Mouse (Mus musculus) hindbrain, embryonic 16.5 days (tissue): ENCODE data around the gene Gm20604. TPM values are rescaled to one million over a fixed set of nuclear protein-coding genes. Genes with fewer than 3 reads are reported as not detected.
A peak's percentile ranks its signal among the peaks of the same experiment; 100 is the strongest.

Experiments used
- ATAC-seq: fragments of 200-750 bp; cut with Nextera tagmentation; 2 replicates; pipeline ENCODE4 v1.8.0; 2017; ENCODE audit warnings: moderate TSS enrichment, moderate library complexity
- H3K27ac ChIP-seq: fragments of 300-500 bp; sonication (generic); 2 replicates; pipeline ENCODE4 v1.5.1; 2014; ENCODE audit warnings: low read depth, mild to moderate bottlenecking, control low read depth, low read length, moderate library complexity
- H3K27me3 ChIP-seq: fragments of 300-500 bp; sonication (generic); replicated peaks from 2 replicates; pipeline ENCODE4 v1.6.1; 2014; ENCODE audit warnings: low read length; ENCODE audit not compliant: control insufficient read depth, insufficient read depth
- H3K36me3 ChIP-seq: fragments of 300-500 bp; sonication (generic); 2 replicates; pipeline ENCODE4 v1.6.1; 2014; ENCODE audit warnings: mild to moderate bottlenecking, low read length, moderate library complexity, mixed read lengths; ENCODE audit not compliant: control insufficient read depth, insufficient read depth
- H3K4me1 ChIP-seq: fragments of 300-500 bp; sonication (generic); 2 replicates; pipeline ENCODE4 v1.6.1; 2014; ENCODE audit warnings: low read depth, low read length; ENCODE audit not compliant: control insufficient read depth, insufficient read depth
- H3K4me2 ChIP-seq: fragments of 300-500 bp; sonication (generic); 2 replicates; pipeline ENCODE4 v1.6.1; 2014; ENCODE audit warnings: mild to moderate bottlenecking, low read length, control low read depth, moderate library complexity
- H3K4me3 ChIP-seq: fragments of 300-500 bp; sonication (generic); 2 replicates; pipeline ENCODE4 v1.5.1; 2014; ENCODE audit warnings: mild to moderate bottlenecking, low read length, control low read depth, moderate library complexity
- H3K9ac ChIP-seq: fragments of 300-500 bp; sonication (generic); 2 replicates; pipeline ENCODE4 v1.6.1; 2014; ENCODE audit warnings: low read depth, mild to moderate bottlenecking, control low read depth, low read length, moderate library complexity
- H3K9me3 ChIP-seq: fragments of 300-500 bp; sonication (generic); 2 replicates; pipeline ENCODE4 v1.6.1; 2014; ENCODE audit warnings: mild to moderate bottlenecking, low read length, moderate library complexity; ENCODE audit not compliant: control insufficient read depth
- WGBS: fragments of 180-500 bp; shearing (Covaris S2); extraction: QIAGEN DNeasy Blood & Tissue Kit; methylation state at CpG from one replicate; pipeline ENCODE4 v1.1.7; 2014; 5-methylcytosine and 5-hydroxymethylcytosine counted together
- polyA plus RNA-seq: library from polyadenylated mRNA; unstranded; fragments of >200 nt; fragmentation: Nextera tagmentation; extraction: Ambion mirVana; gene quantifications from 2 replicates; pipeline ENCODE4 v1.2.1, GENCODE M21; 2015

Gm20604 gene
- polyA plus RNA-seq, 1 experiment from 2014 or later, result 48.8 TPM

DNA sequence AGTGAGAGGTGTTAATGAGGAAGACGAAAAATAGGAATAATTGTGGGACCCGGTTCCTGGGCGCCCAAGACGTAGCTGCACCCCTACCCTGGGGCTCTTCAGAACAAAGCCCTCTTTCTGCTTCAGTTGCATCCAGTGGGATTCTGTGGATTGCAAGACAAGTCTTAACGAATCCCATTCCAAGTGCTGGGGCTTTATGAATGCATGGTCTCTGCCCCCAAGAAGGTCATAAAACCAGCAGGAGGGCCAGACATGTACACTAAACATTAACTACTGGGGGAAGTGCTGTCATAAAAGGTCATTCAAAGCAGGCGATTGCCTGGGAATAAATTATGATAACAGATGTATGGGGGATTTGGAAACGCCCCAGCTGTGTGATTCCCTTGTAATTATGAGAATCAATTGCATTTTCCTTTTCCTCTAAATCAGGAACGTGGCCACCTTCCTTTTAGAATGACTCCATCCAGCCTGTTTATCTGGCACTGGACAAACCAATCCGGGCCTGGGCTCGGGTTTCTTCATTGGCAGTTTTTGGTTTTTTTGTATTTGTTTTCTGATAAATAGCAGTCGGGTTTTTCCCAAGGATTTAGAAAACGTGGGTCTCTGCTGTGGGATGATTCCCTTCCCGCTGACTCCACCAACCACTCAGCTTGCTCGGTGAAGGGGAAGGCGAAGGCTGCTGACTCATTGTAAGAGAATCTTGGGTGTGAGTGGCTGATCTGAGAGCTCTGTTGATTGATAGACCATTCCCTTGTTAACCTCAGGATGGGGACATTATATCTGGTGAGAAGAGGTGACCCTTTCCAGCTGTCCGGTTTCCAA, 27.5 kb downstream of the Gm20604 start:
- 27% methylated on average over 16 of the region's 16 CpGs for WGBS
- Histone ChIP-seq H3K27me3 (no peaks in the 10 kb centered on the region), H3K9ac (no peak overlapping the region), H3K9me3 (no peaks in the 10 kb centered on the region), H3K36me3 (no peaks in the 10 kb centered on the region), H3K4me1 (peaks cover 15% of the 10 kb centered on the region), H3K27ac (peak overlapping the region; percentile 68), H3K4me2 (peak overlapping the region; percentile 45), H3K4me3 (peak overlapping the region; percentile 26; the same call in 1 of the 2 replicates)
- ATAC-seq, result peak; percentile 53

DNA sequence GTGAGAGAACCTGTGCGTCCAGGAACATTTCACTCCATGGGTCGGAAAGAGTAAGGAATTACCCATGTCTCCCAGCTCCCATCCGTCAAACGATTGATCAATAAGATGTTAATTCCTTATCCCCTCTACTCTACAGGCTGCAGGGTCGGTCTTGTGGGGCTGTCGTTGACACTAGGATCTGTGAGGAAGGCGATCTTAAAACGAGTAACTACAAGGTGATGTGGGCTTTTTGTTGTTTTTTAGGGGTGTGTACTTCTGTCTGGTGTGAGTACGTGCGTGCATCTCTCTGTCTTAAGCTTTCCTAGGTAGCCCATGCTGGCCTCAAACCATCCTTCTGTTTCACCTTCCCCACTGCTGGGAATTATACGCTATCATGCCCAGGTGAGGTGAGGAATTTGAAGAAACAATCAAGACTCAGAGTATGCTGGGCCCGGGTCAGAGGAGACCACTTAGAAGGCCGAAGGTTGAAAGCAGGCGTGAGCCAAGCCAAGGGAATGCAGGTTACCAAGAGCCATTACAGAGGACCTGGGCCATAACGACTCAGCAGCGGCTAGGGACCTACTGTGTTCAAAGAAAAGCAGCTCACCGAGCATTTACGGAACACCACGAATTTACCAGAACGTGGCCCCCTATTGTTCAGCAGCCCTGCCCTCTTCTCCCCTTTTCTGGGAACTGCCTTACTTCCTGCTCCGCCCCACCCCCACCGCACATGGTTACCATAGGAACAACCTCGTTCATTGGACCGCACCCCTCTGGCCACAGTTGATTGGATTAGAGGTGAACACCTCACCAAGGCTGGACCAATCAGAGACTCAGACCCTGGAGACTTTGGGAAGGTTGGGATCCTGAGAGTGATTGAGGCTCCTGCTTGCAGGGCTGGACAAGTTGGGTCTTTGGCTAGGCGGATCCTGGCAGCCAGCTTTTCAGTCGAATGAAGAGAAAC, 28.3 kb downstream of the Gm20604 start:
- no peaks in the 10 kb centered on the region for H3K36me3 ChIP-seq
- peak overlapping the region; percentile 45 for H3K4me2 ChIP-seq
- 29% methylated on average over 26 of the region's 26 CpGs for WGBS
- peak overlapping the region; percentile 26 for H3K4me3 ChIP-seq
- H3K4me1 ChIP-seq, result peaks cover 15% of the 10 kb centered on the region
- H3K27ac ChIP-seq, result peak overlapping the region; percentile 73
- peak overlapping the region; percentile 37; the same call in 1 of the 2 replicates for H3K9ac ChIP-seq
- H3K27me3 ChIP-seq, result no peaks in the 10 kb centered on the region
- H3K9me3 ChIP-seq, result no peaks in the 10 kb centered on the region
- peak; percentile 98 for ATAC-seq

DNA sequence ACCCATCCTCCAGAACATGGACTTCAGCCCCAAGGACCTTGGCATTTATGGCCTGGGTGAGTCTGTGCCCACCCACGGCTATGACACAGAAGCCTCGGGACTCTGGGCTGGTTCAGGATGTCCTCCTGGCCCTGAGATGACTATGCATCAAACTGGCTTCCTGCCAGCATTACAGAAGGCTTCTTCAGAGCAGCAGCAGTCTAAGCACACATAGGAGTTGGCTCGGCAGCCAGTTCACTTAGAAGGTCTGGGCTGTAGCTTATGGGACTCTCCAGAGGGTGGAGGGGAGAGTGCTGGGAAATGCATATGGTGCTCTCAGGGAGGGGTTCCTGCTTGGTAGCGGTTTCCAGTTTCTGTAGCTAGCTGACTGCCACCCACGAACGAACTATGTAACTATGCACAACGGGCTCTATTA, 32.7 kb downstream of the Gm20604 start:
- no peak overlapping the region for H3K4me3 ChIP-seq
- no peak overlapping the region for H3K4me2 ChIP-seq
- H3K9me3 ChIP-seq, result no peaks in the 10 kb centered on the region
- H3K27me3 ChIP-seq, result no peaks in the 10 kb centered on the region
- 72% methylated on average over 7 of the region's 7 CpGs for WGBS
- no peak overlapping the region for H3K9ac ChIP-seq
- H3K27ac ChIP-seq, result no peak overlapping the region
- H3K4me1 ChIP-seq, result peaks cover 9% of the 10 kb centered on the region
- H3K36me3 ChIP-seq, result no peaks in the 10 kb centered on the region
- no peak for ATAC-seq

DNA sequence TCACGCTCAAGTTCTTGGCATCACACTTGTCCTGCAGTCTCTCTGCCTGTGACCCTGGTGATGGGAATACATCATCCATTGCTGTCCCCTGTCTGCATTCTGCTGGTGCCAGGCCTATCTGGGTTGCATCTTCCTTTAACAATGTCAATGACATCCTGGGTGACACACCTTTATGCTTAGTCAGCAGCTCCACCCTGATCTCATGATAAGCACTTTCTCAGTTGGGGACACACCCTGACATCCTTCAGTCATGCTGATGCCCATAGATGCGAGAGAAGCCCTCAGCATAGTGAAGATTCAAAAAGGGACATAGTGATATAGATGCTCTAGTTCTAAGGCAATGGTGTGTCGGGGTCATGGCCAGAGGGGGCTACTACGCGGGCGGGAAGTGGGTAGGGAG, 33.3 kb downstream of the Gm20604 start:
- 93% methylated on average over 6 of the region's 6 CpGs for WGBS
- Histone ChIP-seq H3K27me3 (no peaks in the 10 kb centered on the region), H3K27ac (no peak overlapping the region), H3K4me3 (no peak overlapping the region), H3K9ac (no peak overlapping the region), H3K36me3 (no peaks in the 10 kb centered on the region), H3K4me2 (no peak overlapping the region), H3K9me3 (no peaks in the 10 kb centered on the region), H3K4me1 (peaks cover 3% of the 10 kb centered on the region)
- ATAC-seq, result no peak

DNA sequence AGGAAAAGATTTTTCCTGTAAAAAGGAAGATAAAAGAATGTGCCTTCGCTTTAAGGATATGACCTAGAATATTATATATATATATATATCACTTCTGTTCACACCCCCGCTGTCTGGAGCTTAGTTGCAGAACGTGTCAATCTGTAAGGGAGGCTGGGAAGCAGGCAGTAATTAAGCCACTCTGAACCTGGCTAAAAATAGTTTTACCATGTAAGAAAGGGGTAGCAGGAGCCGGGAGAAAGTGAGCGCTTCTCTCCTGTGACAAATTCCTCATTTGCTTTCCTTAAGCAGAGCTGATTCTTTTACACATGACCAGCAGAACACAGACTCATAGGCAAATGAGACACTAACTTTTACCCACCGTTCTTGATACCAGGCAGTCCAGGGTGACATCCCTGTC, 34.6 kb downstream of the Gm20604 start:
- no peaks in the 10 kb centered on the region for H3K4me1 ChIP-seq
- WGBS, result 73% methylated on average over 6 of the region's 6 CpGs
- ATAC-seq, result no peak

DNA sequence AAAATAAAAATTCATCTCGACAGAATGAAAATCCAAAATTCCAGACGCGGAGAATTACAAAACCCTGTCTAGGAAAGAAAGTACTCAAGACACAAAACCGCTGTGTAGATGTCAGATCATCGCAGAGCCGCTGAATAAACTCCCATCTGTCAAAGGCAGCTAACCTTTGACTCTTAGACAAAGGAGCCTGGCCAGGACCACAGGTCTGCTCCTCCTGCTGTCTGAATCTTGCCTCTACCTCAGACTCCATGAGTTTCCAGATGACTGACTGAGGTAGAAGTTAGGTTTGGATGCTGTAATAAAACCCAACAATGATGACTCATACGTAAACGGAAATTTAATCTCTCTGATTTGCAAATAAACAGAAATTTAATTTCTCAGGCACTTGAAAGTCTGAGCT, 35.5 kb downstream of the Gm20604 start:
- 55% methylated on average over 8 of the region's 8 CpGs for WGBS
- no peaks in the 10 kb centered on the region for H3K36me3 ChIP-seq
- no peaks in the 10 kb centered on the region for H3K4me1 ChIP-seq
- H3K27ac ChIP-seq, result no peak overlapping the region
- H3K4me3 ChIP-seq, result no peak overlapping the region
- H3K9ac ChIP-seq, result no peak overlapping the region
- ATAC-seq, result no peak
- H3K4me2 ChIP-seq, result no peak overlapping the region
- H3K27me3 ChIP-seq, result no peaks in the 10 kb centered on the region
- no peaks in the 10 kb centered on the region for H3K9me3 ChIP-seq

More for the DNA sequence above, 34.6 kb downstream of the Gm20604 start:
- H3K27me3 ChIP-seq, result no peaks in the 10 kb centered on the region
- H3K9ac ChIP-seq, result no peak overlapping the region
- no peak overlapping the region for H3K27ac ChIP-seq
- no peak overlapping the region for H3K4me3 ChIP-seq
- no peaks in the 10 kb centered on the region for H3K9me3 ChIP-seq
- no peak overlapping the region for H3K4me2 ChIP-seq
- H3K36me3 ChIP-seq, result no peaks in the 10 kb centered on the region

DNA sequence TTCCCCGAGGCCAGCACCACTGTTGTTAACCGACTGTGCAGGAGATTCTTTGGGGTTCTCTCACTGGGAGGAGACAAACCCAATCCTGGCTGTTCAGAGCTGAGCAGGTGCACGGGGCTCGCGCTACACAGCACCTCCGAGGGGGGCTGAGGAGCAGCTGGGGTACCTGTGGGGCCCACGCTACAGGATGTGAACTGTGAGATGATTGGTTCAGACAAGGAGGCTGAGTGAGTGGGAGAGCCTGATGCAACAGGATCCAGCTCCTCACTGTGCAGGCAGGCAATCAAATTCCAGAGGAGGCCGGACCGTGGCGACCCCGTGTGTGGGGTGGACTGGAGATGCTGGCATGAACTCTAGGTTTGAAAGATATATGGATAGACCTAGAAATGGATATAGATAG, 36.0 kb downstream of the Gm20604 start:
- Histone ChIP-seq H3K36me3 (no peaks in the 10 kb centered on the region), H3K27ac (no peak overlapping the region), H3K4me3 (no peak overlapping the region), H3K4me2 (no peak overlapping the region), H3K4me1 (no peaks in the 10 kb centered on the region), H3K9ac (no peak overlapping the region), H3K27me3 (no peaks in the 10 kb centered on the region), H3K9me3 (no peaks in the 10 kb centered on the region)
- ATAC-seq, result no peak
- WGBS, result 54% methylated on average over 11 of the region's 11 CpGs

DNA sequence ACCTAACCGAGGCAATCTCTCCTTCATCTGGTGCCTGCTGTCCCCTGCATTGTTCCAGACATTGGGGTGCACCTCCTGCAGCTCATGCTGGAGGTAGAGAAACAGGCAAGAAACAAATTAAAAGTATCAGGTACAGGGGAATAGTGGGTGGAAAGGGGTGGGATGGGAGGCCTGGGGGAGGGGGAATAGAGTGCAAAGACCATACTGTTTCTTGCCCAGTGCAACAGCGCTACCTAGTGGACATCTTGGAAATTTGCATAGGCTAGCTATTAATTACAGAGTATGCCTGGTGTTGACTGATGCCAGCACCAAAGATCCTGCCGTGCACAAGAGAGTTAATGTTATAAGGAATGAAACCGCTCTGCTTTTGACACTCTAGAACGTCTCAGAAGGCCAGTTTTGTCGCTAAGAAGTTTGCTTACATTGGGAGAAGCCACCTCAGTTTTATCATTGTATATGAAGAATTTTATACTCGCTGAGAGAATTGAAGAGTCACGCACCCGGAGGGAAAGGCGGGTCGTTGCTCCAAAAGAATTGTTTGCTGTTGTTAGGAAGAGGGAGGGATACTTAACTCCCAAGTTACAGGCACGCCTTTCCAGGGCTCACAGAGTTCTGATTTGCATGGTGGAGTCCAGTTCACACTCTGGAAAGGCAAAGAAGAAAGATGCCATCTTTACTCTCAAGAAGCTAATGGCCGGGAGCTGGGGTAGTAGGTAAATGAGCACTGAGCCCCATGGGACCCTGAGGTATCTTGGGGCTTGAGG, 38.7 kb downstream of the Gm20604 start:
- H3K27ac ChIP-seq, result no peak overlapping the region
- peak overlapping the region; percentile 38 for H3K4me2 ChIP-seq
- H3K9ac ChIP-seq, result peak overlapping the region; percentile 13; the same call in 1 of the 2 replicates
- no peaks in the 10 kb centered on the region for H3K27me3 ChIP-seq
- no peaks in the 10 kb centered on the region for H3K9me3 ChIP-seq
- peak; percentile 86 for ATAC-seq
- WGBS, result 24% methylated on average over 13 of the region's 13 CpGs
- H3K4me3 ChIP-seq, result no peak overlapping the region; the same call in 1 of the 2 replicates
- H3K4me1 ChIP-seq, result no peaks in the 10 kb centered on the region
- no peaks in the 10 kb centered on the region for H3K36me3 ChIP-seq
